Mouse (Mus musculus): ENCODE results near the gene Gpr18. TPM values are rescaled to one million over a fixed set of nuclear protein-coding genes. Genes with fewer than 3 reads are reported as not detected.

Gene Gpr18
- polyA plus RNA-seq, 1 experiment from 2014 or later: not detected

GRCm38 (mm10) chr14:121929243-121929951 is 13.8 kb upstream of the Gpr18 start:
- Histone ChIP-seq H3K27me3 (ENCODE audit: control insufficient read depth, insufficient read depth, low read length) (no peaks in the 10 kb centered on the region), H3K9me3 (ENCODE audit: control insufficient read depth, low read length) (no peaks in the 10 kb centered on the region), H3K4me3 (replicated peaks; ENCODE audit: low read length) (no peak overlapping the region), H3K9ac (no peak overlapping the region), H3K4me2 (replicated peaks) (no peak overlapping the region), H3K36me3 (replicated peaks; ENCODE audit: control insufficient read depth, insufficient read depth) (peaks cover 11% of the 10 kb centered on the region), H3K27ac (no peak overlapping the region), H3K4me1 (replicated peaks; ENCODE audit: control insufficient read depth, insufficient read depth, low read length) (no peaks in the 10 kb centered on the region; the same call in 1 of the 2 replicates)
- no peak for DNase-seq (ENCODE audit: low spot score)
- 88% methylated on average over 12 of the region's 12 CpGs for WGBS
- no peak for ATAC-seq (ENCODE audit: low FRiP score)

GRCm38 (mm10) chr14:121928375-121929137 is 13.0 kb upstream of the Gpr18 start:
- H3K9me3 ChIP-seq (ENCODE audit: control insufficient read depth, low read length): no peaks in the 10 kb centered on the region
- no peaks in the 10 kb centered on the region for H3K27me3 ChIP-seq (ENCODE audit: control insufficient read depth, insufficient read depth, low read length)
- no peak overlapping the region for H3K27ac ChIP-seq
- H3K9ac ChIP-seq: no peak overlapping the region
- H3K4me1 ChIP-seq (replicated peaks; ENCODE audit: control insufficient read depth, insufficient read depth, low read length): no peaks in the 10 kb centered on the region; the same call in 1 of the 2 replicates
- ATAC-seq (ENCODE audit: low FRiP score) (no peak), DNase-seq (ENCODE audit: low spot score) (peak; percentile 91)
- H3K4me3 ChIP-seq (replicated peaks; ENCODE audit: low read length): no peak overlapping the region
- H3K4me2 ChIP-seq (replicated peaks): no peak overlapping the region
- H3K36me3 ChIP-seq (replicated peaks; ENCODE audit: control insufficient read depth, insufficient read depth): peaks cover 3% of the 10 kb centered on the region; the same call in 1 of the 2 replicates
- WGBS: 73% methylated on average over 8 of the region's 8 CpGs

- WGBS: 94% methylated on average over 8 of the region's 8 CpGs
- H3K4me1 ChIP-seq (replicated peaks; ENCODE audit: control insufficient read depth, insufficient read depth, low read length): no peaks in the 10 kb centered on the region; the same call in 1 of the 2 replicates
- H3K9ac ChIP-seq: no peak overlapping the region
- no peaks in the 10 kb centered on the region for H3K9me3 ChIP-seq (ENCODE audit: control insufficient read depth, low read length)
- H3K4me2 ChIP-seq (replicated peaks): no peak overlapping the region
- no peaks in the 10 kb centered on the region for H3K27me3 ChIP-seq (ENCODE audit: control insufficient read depth, insufficient read depth, low read length)
- DNase-seq (ENCODE audit: low spot score): no peak
- no peak overlapping the region for H3K4me3 ChIP-seq (replicated peaks; ENCODE audit: low read length)
- no peaks in the 10 kb centered on the region for H3K36me3 ChIP-seq (replicated peaks; ENCODE audit: control insufficient read depth, insufficient read depth)
- ATAC-seq (ENCODE audit: low FRiP score): 0 out of 2 replicates have a peak, but pooled peaks have one; percentile 41
- no peak overlapping the region for H3K27ac ChIP-seq
Observed at GRCm38 (mm10) chr14:121927451-121927850, 11.9 kb upstream of the Gpr18 start.

- H3K4me3 ChIP-seq (replicated peaks; ENCODE audit: low read length): no peak overlapping the region
- no peaks in the 10 kb centered on the region for H3K9me3 ChIP-seq (ENCODE audit: control insufficient read depth, low read length)
- no peak overlapping the region for H3K27ac ChIP-seq
- H3K27me3 ChIP-seq (ENCODE audit: control insufficient read depth, insufficient read depth, low read length): no peaks in the 10 kb centered on the region
- ATAC-seq (ENCODE audit: low FRiP score) (no peak), DNase-seq (ENCODE audit: low spot score) (no peak)
- WGBS: 87% methylated on average over 6 of the region's 6 CpGs
- H3K4me2 ChIP-seq (replicated peaks): no peak overlapping the region
- H3K4me1 ChIP-seq (replicated peaks; ENCODE audit: control insufficient read depth, insufficient read depth, low read length): no peaks in the 10 kb centered on the region; the same call in 1 of the 2 replicates
- no peak overlapping the region for H3K9ac ChIP-seq
- no peaks in the 10 kb centered on the region for H3K36me3 ChIP-seq (replicated peaks; ENCODE audit: control insufficient read depth, insufficient read depth)
Observed at GRCm38 (mm10) chr14:121926901-121927300, 11.3 kb upstream of the Gpr18 start.

GRCm38 (mm10) chr14:121924876-121925275 is 9.3 kb upstream of the Gpr18 start:
- DNase-seq (ENCODE audit: low spot score): no peak
- no peak overlapping the region for H3K9ac ChIP-seq
- no peaks in the 10 kb centered on the region for H3K4me1 ChIP-seq (replicated peaks; ENCODE audit: control insufficient read depth, insufficient read depth, low read length)
- H3K4me2 ChIP-seq (replicated peaks): no peak overlapping the region
- H3K4me3 ChIP-seq (replicated peaks; ENCODE audit: low read length): no peak overlapping the region
- no peak for ATAC-seq (ENCODE audit: low FRiP score)
- WGBS: 86% methylated on average over 6 of the region's 6 CpGs
- H3K9me3 ChIP-seq (ENCODE audit: control insufficient read depth, low read length): no peaks in the 10 kb centered on the region
- no peaks in the 10 kb centered on the region for H3K27me3 ChIP-seq (ENCODE audit: control insufficient read depth, insufficient read depth, low read length)
- no peak overlapping the region for H3K27ac ChIP-seq
- H3K36me3 ChIP-seq (replicated peaks; ENCODE audit: control insufficient read depth, insufficient read depth): no peaks in the 10 kb centered on the region

GRCm38 (mm10) chr14:121922731-121923130 is 7.2 kb upstream of the Gpr18 start:
- ATAC-seq (ENCODE audit: low FRiP score) (no peak), DNase-seq (ENCODE audit: low spot score) (no peak)
- Histone ChIP-seq H3K4me3 (replicated peaks; ENCODE audit: low read length) (no peak overlapping the region), H3K27me3 (ENCODE audit: control insufficient read depth, insufficient read depth, low read length) (no peaks in the 10 kb centered on the region), H3K9me3 (ENCODE audit: control insufficient read depth, low read length) (no peaks in the 10 kb centered on the region), H3K9ac (no peak overlapping the region), H3K36me3 (replicated peaks; ENCODE audit: control insufficient read depth, insufficient read depth) (no peaks in the 10 kb centered on the region; the same call in 1 of the 2 replicates), H3K4me1 (replicated peaks; ENCODE audit: control insufficient read depth, insufficient read depth, low read length) (no peaks in the 10 kb centered on the region), H3K27ac (no peak overlapping the region), H3K4me2 (replicated peaks) (no peak overlapping the region)
- 88% methylated on average over 4 of the region's 4 CpGs for WGBS

GRCm38 (mm10) chr14:121922016-121922415 is 6.4 kb upstream of the Gpr18 start:
- ATAC-seq (ENCODE audit: low FRiP score) (no peak), DNase-seq (ENCODE audit: low spot score) (no peak)
- 87% methylated on average over 4 of the region's 4 CpGs for WGBS
- H3K27me3 ChIP-seq (ENCODE audit: control insufficient read depth, insufficient read depth, low read length): no peaks in the 10 kb centered on the region
- H3K36me3 ChIP-seq (replicated peaks; ENCODE audit: control insufficient read depth, insufficient read depth): peaks cover 5% of the 10 kb centered on the region
- no peak overlapping the region for H3K4me3 ChIP-seq (replicated peaks; ENCODE audit: low read length)
- H3K4me2 ChIP-seq (replicated peaks): no peak overlapping the region
- H3K27ac ChIP-seq: no peak overlapping the region
- no peaks in the 10 kb centered on the region for H3K9me3 ChIP-seq (ENCODE audit: control insufficient read depth, low read length)
- H3K4me1 ChIP-seq (replicated peaks; ENCODE audit: control insufficient read depth, insufficient read depth, low read length): no peaks in the 10 kb centered on the region
- H3K9ac ChIP-seq: no peak overlapping the region

GRCm38 (mm10) chr14:121920511-121921124 is 5.0 kb upstream of the Gpr18 start:
- Histone ChIP-seq H3K27me3 (ENCODE audit: control insufficient read depth, insufficient read depth, low read length) (no peaks in the 10 kb centered on the region), H3K9me3 (ENCODE audit: control insufficient read depth, low read length) (no peaks in the 10 kb centered on the region), H3K9ac (no peak overlapping the region), H3K36me3 (replicated peaks; ENCODE audit: control insufficient read depth, insufficient read depth) (peaks cover 18% of the 10 kb centered on the region), H3K4me2 (replicated peaks) (no peak overlapping the region), H3K4me3 (replicated peaks; ENCODE audit: low read length) (no peak overlapping the region), H3K4me1 (replicated peaks; ENCODE audit: control insufficient read depth, insufficient read depth, low read length) (no peaks in the 10 kb centered on the region), H3K27ac (no peak overlapping the region)
- peak; percentile 21; the same call in 1 of the 2 replicates for ATAC-seq (ENCODE audit: low FRiP score)
- WGBS: 83% methylated on average over 12 of the region's 12 CpGs
- DNase-seq (ENCODE audit: low spot score): no peak

- no peak for ATAC-seq (ENCODE audit: low FRiP score)
- Histone ChIP-seq H3K4me2 (replicated peaks) (no peak overlapping the region), H3K9me3 (ENCODE audit: control insufficient read depth, low read length) (no peaks in the 10 kb centered on the region), H3K27me3 (ENCODE audit: control insufficient read depth, insufficient read depth, low read length) (no peaks in the 10 kb centered on the region), H3K4me1 (replicated peaks; ENCODE audit: control insufficient read depth, insufficient read depth, low read length) (no peaks in the 10 kb centered on the region), H3K9ac (no peak overlapping the region), H3K27ac (no peak overlapping the region), H3K4me3 (replicated peaks; ENCODE audit: low read length) (no peak overlapping the region), H3K36me3 (replicated peaks; ENCODE audit: control insufficient read depth, insufficient read depth) (peaks cover 20% of the 10 kb centered on the region)
- no peak for DNase-seq (ENCODE audit: low spot score)
- 41% methylated on average over 3 of the region's 3 CpGs for WGBS
Observed at GRCm38 (mm10) chr14:121919752-121920151, 4.2 kb upstream of the Gpr18 start.
